ENCODE assay signal across 19 mouse cellular contexts in genomic region chr7:68215522-68216070, GRCm38 (mm10). TPM values are rescaled to one million over a fixed set of nuclear protein-coding genes. Genes with fewer than 3 reads are reported as not detected.
DNase-seq lines count a peak whose midpoint lies in the region; ATAC-seq and TF ChIP-seq lines count a peak whose summit lies in the region.
"Had no signal": no experiment of that assay in that cellular context is flagged by ENCODE, and none has a peak within 500 bp of the region (broad histone marks: within the 10 kb centered on the region; RNA-seq: fewer than 3 reads in every experiment).

No protein-coding gene starts in this region.

- no peaks in the 10 kb centered on the region for H3K27me3 ChIP-seq in lung, postnatal 0 days (replicated peaks; ENCODE audit: insufficient read depth, low read length)
- H3K27me3 ChIP-seq in midbrain, embryonic 15.5 days (replicated peaks), result no peaks in the 10 kb centered on the region
- H3K27me3 ChIP-seq: kidney, embryonic 15.5 days; limb, embryonic 13.5 days had no signal

- DNase-seq in adrenal gland, postnatal 14 days, result peak; percentile 28
- no peak for DNase-seq in adrenal gland, postnatal 25 days
- DNase-seq in ovary, adult 18-20 months (ENCODE audit: low spot score), result peak; percentile 22
- DNase-seq in ovary, postnatal 10 days (ENCODE audit: low spot score), result no peak
- peak; percentile 77 for DNase-seq in lung, postnatal 0 days (ENCODE audit: low spot score)
- DNase-seq in layer of hippocampus, adult 9-10 months (ENCODE audit: low spot score), result no peak
- DNase-seq in layer of hippocampus, postnatal 10 days (ENCODE audit: low spot score in 2 of 2), result no peak
- DNase-seq: adrenal gland, postnatal 36 days; cerebellum, adult 9-11 months; right cerebral cortex, postnatal 14 days; thymus, postnatal 4 days had no signal

- no peak overlapping the region for H3K27ac ChIP-seq in lung, postnatal 0 days (ENCODE audit: low read length)
- H3K27ac ChIP-seq in midbrain, embryonic 15.5 days, result no peak overlapping the region
- H3K27ac ChIP-seq: hindbrain, embryonic 14.5 days; kidney, embryonic 15.5 days; limb, embryonic 13.5 days; midbrain, embryonic 10.5 days had no signal

- TF ChIP-seq EP300 in lung, postnatal 0 days (IDR thresholded peaks at IDR 0.05), result no peak

- 68% methylated on average over 18 of the region's 18 CpGs for WGBS in lung, postnatal 0 days
- WGBS in midbrain, embryonic 15.5 days, result 91% methylated on average over 18 of the region's 18 CpGs

- no peak overlapping the region for H3K4me2 ChIP-seq in lung, postnatal 0 days (replicated peaks; ENCODE audit: low read depth, low read length)
- H3K4me2 ChIP-seq in midbrain, embryonic 15.5 days, result no peak overlapping the region
- H3K4me2 ChIP-seq: hindbrain, embryonic 14.5 days; kidney, embryonic 15.5 days; limb, embryonic 13.5 days had no signal

- no peak overlapping the region for H3K4me3 ChIP-seq in lung, postnatal 0 days (ENCODE audit: low read depth, low read length)
- no peak overlapping the region for H3K4me3 ChIP-seq in midbrain, embryonic 15.5 days
- H3K4me3 ChIP-seq: kidney, embryonic 15.5 days; limb, embryonic 13.5 days; midbrain, embryonic 10.5 days had no signal

- ATAC-seq in lung, postnatal 0 days, result peak; percentile 84
- no peak for ATAC-seq in midbrain, embryonic 15.5 days (replicated peaks)

- H3K9ac ChIP-seq in lung, postnatal 0 days (replicated peaks; ENCODE audit: low read depth), result no peak overlapping the region
- H3K9ac ChIP-seq in midbrain, embryonic 15.5 days, result no peak overlapping the region
- H3K9ac ChIP-seq: hindbrain, embryonic 14.5 days; kidney, embryonic 15.5 days; limb, embryonic 13.5 days had no signal

- H3K9me3 ChIP-seq in lung, postnatal 0 days (ENCODE audit: low read length), result no peaks in the 10 kb centered on the region
- H3K9me3 ChIP-seq in midbrain, embryonic 15.5 days, result no peaks in the 10 kb centered on the region
- H3K9me3 ChIP-seq: kidney, embryonic 15.5 days; limb, embryonic 13.5 days; midbrain, embryonic 10.5 days had no signal

- TF ChIP-seq CTCF in lung, postnatal 0 days (IDR thresholded peaks at IDR 0.05), result peak; percentile 24

- peaks cover 45% of the 10 kb centered on the region for H3K36me3 ChIP-seq in lung, postnatal 0 days (ENCODE audit: insufficient read depth, low read length)
- H3K36me3 ChIP-seq in midbrain, embryonic 15.5 days (replicated peaks), result peaks cover 24% of the 10 kb centered on the region; the same call in 1 of the 2 replicates

- H3K4me1 ChIP-seq in lung, postnatal 0 days (ENCODE audit: insufficient read depth, low read depth, low read length), result no peaks in the 10 kb centered on the region
- H3K4me1 ChIP-seq in midbrain, embryonic 15.5 days, result no peaks in the 10 kb centered on the region
- H3K4me1 ChIP-seq: kidney, embryonic 15.5 days; midbrain, embryonic 10.5 days had no signal

RNA-seq across cellular contexts. Expression of gene Pgpep1l, which starts 48.4 kb away (rescaled TPM):
- not detected in 2 replicates for total RNA-seq in adrenal gland, postnatal 14 days (2021)
- not detected in 2 replicates for total RNA-seq in adrenal gland, postnatal 25 days (2021)
- not detected in 2 replicates for polyA plus RNA-seq in lung, postnatal 0 days (2015; fragmentation: Nextera tagmentation; extraction: Ambion mirVana)
- polyA plus RNA-seq in midbrain, embryonic 15.5 days (2015; fragmentation: Nextera tagmentation; extraction: Ambion mirVana), result not detected in 2 replicates
- total RNA-seq in layer of hippocampus, postnatal 10 days (2021), result 1 to 10 TPM in 1 of 2 experiments, under 1 TPM in 1; 0.60 to 1.7 TPM
- total RNA-seq: adrenal gland, postnatal 36 days; granulocyte monocyte progenitor cell, adult 5-6 weeks had no signal
- polyA plus RNA-seq: embryonic facial prominence, embryonic 11.5 days; limb, embryonic 13.5 days; liver, embryonic 16.5 days; midbrain, embryonic 10.5 days had no signal

RNA-seq across cellular contexts. Expression of gene Fam169b, which starts 58.0 kb away (rescaled TPM):
- total RNA-seq in adrenal gland, postnatal 14 days (2021), result 1.4 and 2.4 TPM in 2 replicates
- 0.81 TPM in 1 of 2 replicates, not detected in the other for total RNA-seq in adrenal gland, postnatal 25 days (2021)
- 0.37 and 0.69 TPM in 2 replicates for polyA plus RNA-seq in lung, postnatal 0 days (2015; fragmentation: Nextera tagmentation; extraction: Ambion mirVana)
- 0.15 TPM in 1 of 2 replicates, not detected in the other for polyA plus RNA-seq in midbrain, embryonic 15.5 days (2015; fragmentation: Nextera tagmentation; extraction: Ambion mirVana)
- under 1 TPM; 0.27 to 0.89 TPM for total RNA-seq in layer of hippocampus, postnatal 10 days (2021)

Comparison
In these comparisons a context has a peak if more than half of its experiments do, and no peak if none do; other contexts are left out.
1. DNase-seq: peak in adrenal gland, postnatal 14 days (single experiment), ovary, adult 18-20 months (single experiment) and lung, postnatal 0 days (single experiment); none in adrenal gland, postnatal 25 days (single experiment), ovary, postnatal 10 days (single experiment), layer of hippocampus, adult 9-10 months (single experiment) and layer of hippocampus, postnatal 10 days (0 of 2).